Mouse (Mus musculus): ENCODE results near the gene Scamp1. TPM values are rescaled to one million over a fixed set of nuclear protein-coding genes. Genes with fewer than 3 reads are reported as not detected.
A peak's percentile ranks its signal among the peaks of the same experiment; 100 is the strongest.

Scamp1 gene
- polyA plus RNA-seq, 1 experiment from 2014 or later, result 33.2 TPM

DNA sequence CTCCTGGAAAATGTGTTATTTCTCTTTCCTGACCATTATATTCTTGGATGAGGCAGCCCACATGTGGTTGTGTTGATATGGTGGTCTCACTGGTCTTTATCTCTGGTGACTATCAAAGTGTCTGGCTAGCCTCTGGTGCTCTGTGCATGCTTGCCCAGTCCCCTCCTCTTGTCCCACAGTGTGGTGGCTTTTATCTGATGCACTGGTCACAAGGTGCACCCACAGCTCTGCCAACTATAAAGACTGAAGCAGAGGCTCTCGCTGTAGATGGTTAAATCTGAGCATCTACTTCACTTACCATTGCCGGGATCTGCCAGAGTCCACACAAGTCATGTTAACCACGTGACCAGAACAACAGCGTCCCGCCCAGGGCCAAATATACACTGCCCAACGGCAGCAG lies 19.1 kb downstream of the Scamp1 start:
- ATAC-seq (ENCODE audit: low FRiP score, low read depth), result no peak
- Histone ChIP-seq H3K36me3 (no peaks in the 10 kb centered on the region), H3K27ac (no peak overlapping the region), H3K4me3 (no peak overlapping the region), H3K4me2 (replicated peaks) (no peak overlapping the region), H3K9ac (no peak overlapping the region), H3K9me3 (no peaks in the 10 kb centered on the region), H3K27me3 (no peaks in the 10 kb centered on the region), H3K4me1 (peaks cover 29% of the 10 kb centered on the region)
- 91% methylated on average over 6 of the region's 6 CpGs for WGBS

DNA sequence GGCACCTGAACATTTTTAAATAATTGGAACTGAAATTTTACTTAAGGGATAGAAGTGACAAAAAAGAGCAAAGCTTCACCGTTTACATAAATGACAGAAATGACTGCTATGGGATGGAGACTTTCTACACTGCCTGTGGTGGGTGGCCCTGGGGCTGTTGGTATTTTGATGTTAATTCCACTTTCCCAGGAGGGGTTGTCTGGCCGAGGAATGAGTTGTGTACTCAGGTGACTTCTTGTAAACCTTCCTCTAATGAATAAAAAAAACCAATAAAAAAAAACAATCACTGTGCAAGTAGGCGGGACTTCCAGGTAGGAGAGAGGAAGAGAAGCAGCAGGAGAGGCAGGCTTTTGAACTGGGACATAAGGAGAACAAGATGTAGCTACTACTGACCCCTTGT lies 20.4 kb downstream of the Scamp1 start:
- Histone ChIP-seq H3K27ac (no peak overlapping the region), H3K9ac (no peak overlapping the region), H3K27me3 (no peaks in the 10 kb centered on the region), H3K9me3 (no peaks in the 10 kb centered on the region), H3K4me1 (peaks cover 32% of the 10 kb centered on the region), H3K4me2 (replicated peaks) (no peak overlapping the region), H3K4me3 (no peak overlapping the region), H3K36me3 (no peaks in the 10 kb centered on the region)
- ATAC-seq (ENCODE audit: low FRiP score, low read depth), result no peak
- 52% methylated on average over 3 of the region's 3 CpGs for whole genome bisulfite sequencing

GRCm38 (mm10) chr13:94263943-94264342 lies 21.7 kb downstream of the Scamp1 start:
- Histone ChIP-seq H3K9me3 (no peaks in the 10 kb centered on the region), H3K9ac (no peak overlapping the region), H3K4me1 (peaks cover 24% of the 10 kb centered on the region), H3K4me2 (replicated peaks) (no peak overlapping the region), H3K27me3 (no peaks in the 10 kb centered on the region), H3K36me3 (no peaks in the 10 kb centered on the region), H3K4me3 (no peak overlapping the region), H3K27ac (no peak overlapping the region)
- WGBS, result 76% methylated on average over 5 of the region's 5 CpGs
- ATAC-seq (ENCODE audit: low FRiP score, low read depth), result no peak

- H3K27ac ChIP-seq, result no peak overlapping the region
- H3K9me3 ChIP-seq, result no peaks in the 10 kb centered on the region
- H3K9ac ChIP-seq, result no peak overlapping the region
- H3K36me3 ChIP-seq, result no peaks in the 10 kb centered on the region
- H3K4me2 ChIP-seq (replicated peaks), result no peak overlapping the region
- no peak for ATAC-seq (ENCODE audit: low FRiP score, low read depth)
- 86% methylated on average over 4 of the region's 4 CpGs for WGBS
- no peak overlapping the region for H3K4me3 ChIP-seq
- H3K27me3 ChIP-seq, result no peaks in the 10 kb centered on the region
- H3K4me1 ChIP-seq, result peaks cover 18% of the 10 kb centered on the region
Observed at GRCm38 (mm10) chr13:94262551-94262950, 23.1 kb downstream of the Scamp1 start.

- Histone ChIP-seq H3K9me3 (no peaks in the 10 kb centered on the region), H3K27ac (peak overlapping the region; percentile 39; the same call in 1 of the 2 replicates), H3K4me2 (replicated peaks) (no peak overlapping the region), H3K27me3 (no peaks in the 10 kb centered on the region), H3K4me3 (no peak overlapping the region), H3K9ac (no peak overlapping the region), H3K36me3 (no peaks in the 10 kb centered on the region), H3K4me1 (peaks cover 11% of the 10 kb centered on the region)
- WGBS, result 39% methylated on average over 6 of the region's 6 CpGs
- peak; percentile 36; the same call in 1 of the 2 replicates for ATAC-seq (ENCODE audit: low FRiP score, low read depth)
Observed at GRCm38 (mm10) chr13:94261624-94262023, 24.0 kb downstream of the Scamp1 start.

DNA sequence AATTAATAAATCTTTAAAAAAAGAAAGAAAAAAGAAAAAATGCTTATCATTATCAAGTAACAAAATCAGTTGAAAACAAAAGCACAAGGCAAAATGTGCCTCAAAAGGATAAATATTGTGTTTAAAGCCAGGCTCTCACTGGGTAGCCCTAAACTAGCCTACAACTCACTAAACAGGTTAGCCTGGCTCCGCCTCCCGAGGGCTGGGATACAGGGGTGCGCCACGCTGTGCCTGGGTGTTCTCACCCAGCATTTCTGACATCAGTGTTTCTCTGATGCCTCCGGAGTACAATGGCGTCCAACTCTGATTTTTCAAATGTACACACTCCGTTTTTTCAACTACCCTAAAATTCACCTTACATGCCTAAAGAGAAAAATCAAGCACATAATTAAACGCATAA lies 24.7 kb downstream of the Scamp1 start:
- H3K36me3 ChIP-seq, result no peaks in the 10 kb centered on the region
- 74% methylated on average over 8 of the region's 8 CpGs for WGBS
- no peaks in the 10 kb centered on the region for H3K27me3 ChIP-seq
- ATAC-seq (ENCODE audit: low FRiP score, low read depth), result no peak
- no peak overlapping the region for H3K4me2 ChIP-seq (replicated peaks)
- H3K4me3 ChIP-seq, result no peak overlapping the region
- H3K27ac ChIP-seq, result no peak overlapping the region
- H3K4me1 ChIP-seq, result peaks cover 10% of the 10 kb centered on the region
- no peak overlapping the region for H3K9ac ChIP-seq
- no peaks in the 10 kb centered on the region for H3K9me3 ChIP-seq

- H3K27ac ChIP-seq, result no peak overlapping the region
- H3K4me1 ChIP-seq, result peaks cover 10% of the 10 kb centered on the region
- no peak overlapping the region for H3K9ac ChIP-seq
- no peak overlapping the region for H3K4me3 ChIP-seq
- no peaks in the 10 kb centered on the region for H3K9me3 ChIP-seq
- 64% methylated on average over 5 of the region's 5 CpGs for WGBS
- H3K27me3 ChIP-seq, result no peaks in the 10 kb centered on the region
- no peak for ATAC-seq (ENCODE audit: low FRiP score, low read depth)
- no peak overlapping the region for H3K4me2 ChIP-seq (replicated peaks)
- no peaks in the 10 kb centered on the region for H3K36me3 ChIP-seq
Observed at GRCm38 (mm10) chr13:94259210-94259609, 26.4 kb downstream of the Scamp1 start.

DNA sequence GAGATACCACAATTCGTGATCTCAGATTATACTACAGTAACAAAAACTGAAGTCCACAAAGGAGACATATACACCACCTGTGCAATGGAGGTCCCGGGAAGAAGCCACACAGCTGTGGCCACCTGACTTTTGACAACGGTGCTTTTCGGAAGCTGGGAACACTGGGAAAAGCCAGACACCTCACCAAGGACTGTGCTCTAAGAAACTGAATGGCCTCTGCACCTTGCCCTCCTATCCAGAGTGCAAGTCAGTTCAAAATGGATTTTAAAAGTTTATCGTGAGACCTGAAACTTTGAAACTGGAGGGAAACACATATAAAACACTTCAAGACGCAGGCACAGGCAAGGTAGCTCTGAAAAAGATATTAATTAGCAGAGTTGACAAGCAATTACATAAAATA lies 27.1 kb downstream of the Scamp1 start:
- Histone ChIP-seq H3K36me3 (no peaks in the 10 kb centered on the region), H3K9ac (no peak overlapping the region), H3K27me3 (no peaks in the 10 kb centered on the region), H3K4me2 (replicated peaks) (no peak overlapping the region), H3K27ac (no peak overlapping the region), H3K4me3 (no peak overlapping the region), H3K9me3 (no peaks in the 10 kb centered on the region), H3K4me1 (peaks cover 10% of the 10 kb centered on the region)
- no peak for ATAC-seq (ENCODE audit: low FRiP score, low read depth)
- 77% methylated on average over 6 of the region's 6 CpGs for WGBS

DNA sequence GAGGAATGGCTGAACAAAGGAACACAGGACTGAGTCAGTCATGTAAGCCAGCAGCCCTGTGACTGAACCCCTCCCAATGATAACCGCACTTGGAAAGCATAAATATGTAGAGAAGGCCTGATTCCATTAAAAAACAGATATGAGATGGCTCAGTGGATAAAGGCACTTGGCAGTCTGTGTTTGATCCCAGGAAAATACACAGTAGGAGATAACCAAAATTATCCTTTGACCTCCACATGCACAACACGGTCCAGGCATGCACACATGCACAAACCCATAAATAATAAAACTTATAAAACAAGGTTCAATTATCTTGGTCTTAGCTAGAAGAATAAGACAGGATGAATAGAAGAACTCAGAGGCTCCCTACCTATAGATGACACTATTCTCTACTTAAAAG lies 27.9 kb downstream of the Scamp1 start:
- H3K9me3 ChIP-seq, result no peaks in the 10 kb centered on the region
- H3K27me3 ChIP-seq, result no peaks in the 10 kb centered on the region
- WGBS, result 75% methylated on average over 2 of the region's 2 CpGs
- no peaks in the 10 kb centered on the region for H3K36me3 ChIP-seq
- H3K27ac ChIP-seq, result no peak overlapping the region
- no peak for ATAC-seq (ENCODE audit: low FRiP score, low read depth)
- no peak overlapping the region for H3K9ac ChIP-seq
- no peak overlapping the region for H3K4me3 ChIP-seq
- H3K4me1 ChIP-seq, result peaks cover 10% of the 10 kb centered on the region
- no peak overlapping the region for H3K4me2 ChIP-seq (replicated peaks)

DNA sequence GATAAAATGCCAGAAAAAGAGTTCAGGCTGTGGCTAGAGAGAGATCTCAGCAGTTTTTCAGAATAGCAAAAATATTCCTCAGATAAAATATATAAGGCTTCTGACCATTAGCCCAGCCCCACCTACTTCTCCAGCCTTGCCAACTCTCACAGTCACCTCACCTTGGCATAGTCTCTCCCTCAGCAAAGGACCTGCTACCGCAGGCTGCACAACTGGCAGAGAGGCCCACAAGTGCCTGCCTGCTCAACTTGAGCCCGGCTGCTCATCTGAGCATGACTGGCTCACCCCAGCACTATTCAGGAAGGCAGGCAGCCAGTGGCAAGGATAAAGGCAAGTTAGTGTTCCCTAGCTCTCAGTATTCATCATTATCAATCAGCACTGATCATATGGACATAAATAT lies 30.5 kb downstream of the Scamp1 start:
- WGBS, result 87% methylated on average over 2 of the region's 2 CpGs
- Histone ChIP-seq H3K4me3 (no peak overlapping the region), H3K4me1 (peaks cover 5% of the 10 kb centered on the region; the same call in 1 of the 2 replicates), H3K36me3 (peaks cover 3% of the 10 kb centered on the region; the same call in 1 of the 2 replicates), H3K9ac (no peak overlapping the region), H3K9me3 (no peaks in the 10 kb centered on the region), H3K4me2 (replicated peaks) (no peak overlapping the region), H3K27ac (no peak overlapping the region), H3K27me3 (no peaks in the 10 kb centered on the region)
- ATAC-seq (ENCODE audit: low FRiP score, low read depth), result no peak

DNA sequence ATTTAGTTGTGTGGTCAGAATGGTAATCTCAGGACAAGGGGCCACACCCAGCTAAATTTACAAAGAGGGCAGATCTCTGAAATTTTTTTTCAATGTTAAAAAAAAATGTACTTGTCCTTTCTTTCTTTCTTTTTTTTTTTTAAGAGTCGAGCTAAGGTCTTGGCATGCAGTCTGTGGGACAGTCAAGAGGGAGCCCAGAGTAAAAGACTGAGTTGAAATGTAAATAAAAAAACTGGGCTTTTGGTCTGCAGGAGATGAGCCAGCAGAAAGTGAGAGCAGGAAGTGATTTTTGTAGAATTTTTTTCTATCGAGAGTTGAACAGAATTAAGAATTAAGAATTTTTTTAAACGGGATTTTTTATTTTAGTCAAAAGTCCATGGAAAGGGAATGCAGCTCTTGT lies 31.4 kb downstream of the Scamp1 start:
- Histone ChIP-seq H3K9ac (no peak overlapping the region), H3K4me3 (no peak overlapping the region), H3K36me3 (peaks cover 3% of the 10 kb centered on the region; the same call in 1 of the 2 replicates), H3K4me1 (peaks cover 5% of the 10 kb centered on the region; the same call in 1 of the 2 replicates), H3K27me3 (no peaks in the 10 kb centered on the region), H3K27ac (no peak overlapping the region), H3K9me3 (no peaks in the 10 kb centered on the region), H3K4me2 (replicated peaks) (no peak overlapping the region)
- no peak for ATAC-seq (ENCODE audit: low FRiP score, low read depth)
- WGBS, result 74% methylated on average over 3 of the region's 3 CpGs

GRCm38 (mm10) chr13:94253052-94253451 lies 32.6 kb downstream of the Scamp1 start:
- WGBS, result 82% methylated on average over 5 of the region's 5 CpGs
- Histone ChIP-seq H3K4me2 (replicated peaks) (no peak overlapping the region), H3K4me3 (no peak overlapping the region), H3K9ac (no peak overlapping the region), H3K4me1 (peaks cover 5% of the 10 kb centered on the region; the same call in 1 of the 2 replicates), H3K9me3 (no peaks in the 10 kb centered on the region), H3K27ac (no peak overlapping the region), H3K27me3 (no peaks in the 10 kb centered on the region), H3K36me3 (peaks cover 3% of the 10 kb centered on the region; the same call in 1 of the 2 replicates)
- no peak for ATAC-seq (ENCODE audit: low FRiP score, low read depth)

DNA sequence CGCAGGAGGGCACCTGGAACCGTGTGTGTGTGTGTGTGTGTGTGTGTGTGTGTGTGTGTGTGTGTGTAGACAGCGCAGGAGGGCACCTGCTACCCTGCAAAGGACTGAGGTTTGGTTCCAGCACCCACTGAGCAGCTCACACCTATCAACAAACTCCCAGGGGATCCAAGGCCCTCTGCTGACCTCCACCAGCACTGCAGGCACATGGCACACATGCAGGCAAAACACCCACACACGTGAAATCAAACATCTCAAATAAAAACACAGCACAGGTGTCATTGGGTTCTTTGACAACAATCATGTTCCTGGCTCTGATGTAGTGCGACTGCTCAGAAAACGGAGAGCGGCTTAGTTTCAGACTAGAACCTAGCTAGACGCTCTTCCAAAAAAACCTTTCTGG lies 34.9 kb downstream of the Scamp1 start:
- Histone ChIP-seq H3K4me3 (no peak overlapping the region), H3K9ac (no peak overlapping the region), H3K4me2 (replicated peaks) (no peak overlapping the region), H3K36me3 (peaks cover 3% of the 10 kb centered on the region; the same call in 1 of the 2 replicates), H3K27ac (no peak overlapping the region), H3K9me3 (no peaks in the 10 kb centered on the region), H3K4me1 (peaks cover 5% of the 10 kb centered on the region; the same call in 1 of the 2 replicates), H3K27me3 (no peaks in the 10 kb centered on the region)
- WGBS, result 86% methylated on average over 6 of the region's 8 CpGs
- no peak for ATAC-seq (ENCODE audit: low FRiP score, low read depth)

All from limb, embryonic 13.5 days (tissue).